Mouse (Mus musculus): ENCODE measurements around the gene Atxn7l1. TPM values are rescaled to one million over a fixed set of nuclear protein-coding genes. Genes with fewer than 3 reads are reported as not detected.

The Atxn7l1 gene
- polyA plus RNA-seq, 1 experiment, result 3.9 TPM

- H3K27me3 ChIP-seq (ENCODE audit: control insufficient read depth), result no peaks in the 10 kb centered on the region
- no peaks in the 10 kb centered on the region; the same call in 1 of the 2 replicates for H3K4me1 ChIP-seq (ENCODE audit: control insufficient read depth)
- TF ChIP-seq TAL1 (IDR thresholded peaks at IDR 0.05; ENCODE audit: low read length) (no peak), GATA1 (IDR thresholded peaks at IDR 0.05; ENCODE audit: low read length) (no peak)
- no peaks in the 10 kb centered on the region for H3K36me3 ChIP-seq (ENCODE audit: control insufficient read depth)
- no peaks in the 10 kb centered on the region for H3K9me3 ChIP-seq (ENCODE audit: control insufficient read depth, low read length)
- no peak overlapping the region for H3K4me3 ChIP-seq (replicated peaks)
Measured at GRCm38 (mm10) chr12:33284344-33284936, 136.9 kb downstream of the Atxn7l1 start.

GRCm38 (mm10) chr12:33285354-33285753 lies 137.9 kb downstream of the Atxn7l1 start:
- TF ChIP-seq TAL1 (IDR thresholded peaks at IDR 0.05; ENCODE audit: low read length), result no peak
- no peak for TF ChIP-seq GATA1 (IDR thresholded peaks at IDR 0.05; ENCODE audit: low read length)
- H3K36me3 ChIP-seq (ENCODE audit: control insufficient read depth), result no peaks in the 10 kb centered on the region
- H3K27me3 ChIP-seq (ENCODE audit: control insufficient read depth), result no peaks in the 10 kb centered on the region
- H3K4me1 ChIP-seq (ENCODE audit: control insufficient read depth), result no peaks in the 10 kb centered on the region; the same call in 1 of the 2 replicates
- no peak overlapping the region for H3K4me3 ChIP-seq (replicated peaks)
- no peaks in the 10 kb centered on the region for H3K9me3 ChIP-seq (ENCODE audit: control insufficient read depth, low read length)

GRCm38 (mm10) chr12:33285933-33286649 lies 138.6 kb downstream of the Atxn7l1 start:
- no peak for TF ChIP-seq TAL1 (IDR thresholded peaks at IDR 0.05; ENCODE audit: low read length)
- no peak for TF ChIP-seq GATA1 (IDR thresholded peaks at IDR 0.05; ENCODE audit: low read length)
- H3K4me3 ChIP-seq (replicated peaks), result no peak overlapping the region

GRCm38 (mm10) chr12:33287686-33288085 lies 140.2 kb downstream of the Atxn7l1 start:
- no peak for TF ChIP-seq GATA1 (IDR thresholded peaks at IDR 0.05; ENCODE audit: low read length)
- no peak for TF ChIP-seq TAL1 (IDR thresholded peaks at IDR 0.05; ENCODE audit: low read length)
- H3K36me3 ChIP-seq (ENCODE audit: control insufficient read depth), result no peaks in the 10 kb centered on the region
- H3K9me3 ChIP-seq (ENCODE audit: control insufficient read depth, low read length), result no peaks in the 10 kb centered on the region
- H3K4me1 ChIP-seq (ENCODE audit: control insufficient read depth), result no peaks in the 10 kb centered on the region; the same call in 1 of the 2 replicates
- H3K4me3 ChIP-seq (replicated peaks), result no peak overlapping the region
- no peaks in the 10 kb centered on the region for H3K27me3 ChIP-seq (ENCODE audit: control insufficient read depth)

More at GRCm38 (mm10) chr12:33285933-33286649, 138.6 kb downstream of the Atxn7l1 start:
- Histone ChIP-seq H3K9me3 (ENCODE audit: control insufficient read depth, low read length) (no peaks in the 10 kb centered on the region), H3K27me3 (ENCODE audit: control insufficient read depth) (no peaks in the 10 kb centered on the region), H3K36me3 (ENCODE audit: control insufficient read depth) (no peaks in the 10 kb centered on the region), H3K4me1 (ENCODE audit: control insufficient read depth) (no peaks in the 10 kb centered on the region; the same call in 1 of the 2 replicates)

- no peaks in the 10 kb centered on the region for H3K9me3 ChIP-seq (ENCODE audit: control insufficient read depth, low read length)
- no peak overlapping the region for H3K4me3 ChIP-seq (replicated peaks)
- no peaks in the 10 kb centered on the region for H3K27me3 ChIP-seq (ENCODE audit: control insufficient read depth)
- TF ChIP-seq TAL1 (IDR thresholded peaks at IDR 0.05; ENCODE audit: low read length) (no peak), GATA1 (IDR thresholded peaks at IDR 0.05; ENCODE audit: low read length) (no peak)
- H3K36me3 ChIP-seq (ENCODE audit: control insufficient read depth), result no peaks in the 10 kb centered on the region
- no peaks in the 10 kb centered on the region; the same call in 1 of the 2 replicates for H3K4me1 ChIP-seq (ENCODE audit: control insufficient read depth)
Measured at GRCm38 (mm10) chr12:33288746-33289145, 141.3 kb downstream of the Atxn7l1 start.

- Histone ChIP-seq H3K4me1 (ENCODE audit: control insufficient read depth) (peaks cover 50% of the 10 kb centered on the region), H3K27me3 (ENCODE audit: control insufficient read depth) (no peaks in the 10 kb centered on the region), H3K4me3 (replicated peaks) (peak overlapping the region; percentile 84), H3K9me3 (ENCODE audit: control insufficient read depth, low read length) (no peaks in the 10 kb centered on the region), H3K36me3 (ENCODE audit: control insufficient read depth) (peaks cover 10% of the 10 kb centered on the region)
- TF ChIP-seq GATA1 (IDR thresholded peaks at IDR 0.05; ENCODE audit: low read length), result no peak
- no peak for TF ChIP-seq TAL1 (IDR thresholded peaks at IDR 0.05; ENCODE audit: low read length)
Measured at GRCm38 (mm10) chr12:33302070-33302469, 154.6 kb downstream of the Atxn7l1 start.

GRCm38 (mm10) chr12:33302523-33303383 lies 155.3 kb downstream of the Atxn7l1 start:
- TF ChIP-seq TAL1 (IDR thresholded peaks at IDR 0.05; ENCODE audit: low read length) (no peak), GATA1 (IDR thresholded peaks at IDR 0.05; ENCODE audit: low read length) (no peak)
- Histone ChIP-seq H3K9me3 (ENCODE audit: control insufficient read depth, low read length) (no peaks in the 10 kb centered on the region), H3K4me3 (replicated peaks) (peak overlapping the region; percentile 84), H3K36me3 (ENCODE audit: control insufficient read depth) (peaks cover 17% of the 10 kb centered on the region), H3K4me1 (ENCODE audit: control insufficient read depth) (peaks cover 56% of the 10 kb centered on the region), H3K27me3 (ENCODE audit: control insufficient read depth) (no peaks in the 10 kb centered on the region)

GRCm38 (mm10) chr12:33303384-33303770 lies 155.9 kb downstream of the Atxn7l1 start:
- H3K4me1 ChIP-seq (ENCODE audit: control insufficient read depth), result peaks cover 62% of the 10 kb centered on the region

More at GRCm38 (mm10) chr12:33303384-33303770, 155.9 kb downstream of the Atxn7l1 start:
- no peaks in the 10 kb centered on the region for H3K9me3 ChIP-seq (ENCODE audit: control insufficient read depth, low read length)
- no peaks in the 10 kb centered on the region for H3K27me3 ChIP-seq (ENCODE audit: control insufficient read depth)
- peak overlapping the region; percentile 84 for H3K4me3 ChIP-seq (replicated peaks)
- H3K36me3 ChIP-seq (ENCODE audit: control insufficient read depth), result peaks cover 20% of the 10 kb centered on the region
- TF ChIP-seq TAL1 (IDR thresholded peaks at IDR 0.05; ENCODE audit: low read length), result no peak
- TF ChIP-seq GATA1 (IDR thresholded peaks at IDR 0.05; ENCODE audit: low read length), result no peak

Measured in erythroblast, embryonic 14.5 days (primary cell).